Comparison of ENCODE assay signal across 18 mouse cellular contexts in the genomic region with DNA sequence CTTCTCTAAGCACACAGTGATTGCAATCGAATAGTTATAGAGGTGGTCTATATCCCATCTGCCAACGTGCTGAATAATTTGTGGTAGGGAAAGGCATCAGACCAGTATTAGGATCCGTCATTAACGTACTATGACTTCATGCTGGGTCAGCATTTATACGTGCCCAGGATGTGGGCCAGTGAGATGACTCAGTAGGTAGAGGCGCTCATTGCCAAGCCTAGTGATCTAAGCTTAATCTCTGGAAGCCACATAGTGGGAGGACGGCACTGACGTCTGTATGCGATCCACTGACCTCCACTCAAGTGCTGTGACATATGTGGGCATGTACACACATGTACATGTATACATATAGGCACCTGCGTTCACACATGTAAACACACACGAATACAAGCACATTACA.
"Had no signal": no experiment of that assay in that cellular context is flagged by ENCODE, and none has a peak within 500 bp of the region (broad histone marks: within the 10 kb centered on the region; RNA-seq: fewer than 3 reads in every experiment).

No protein-coding gene starts in this region.

- H3K36me3 ChIP-seq: liver, embryonic 13.5 days; midbrain, embryonic 12.5 days; midbrain, embryonic 15.5 days; neural tube, embryonic 12.5 days; neural tube, embryonic 15.5 days had no signal

- H3K4me3 ChIP-seq: layer of hippocampus, adult 2 months; liver, embryonic 13.5 days; midbrain, embryonic 12.5 days; midbrain, embryonic 15.5 days; neural tube, embryonic 12.5 days; neural tube, embryonic 15.5 days had no signal

- ATAC-seq: midbrain, embryonic 15.5 days had no signal

- H3K4me1 ChIP-seq: liver, embryonic 13.5 days had no signal

- H3K9me3 ChIP-seq: liver, embryonic 13.5 days; midbrain, embryonic 12.5 days; midbrain, embryonic 15.5 days; neural tube, embryonic 12.5 days; neural tube, embryonic 15.5 days had no signal

- H3K27me3 ChIP-seq: liver, embryonic 13.5 days; midbrain, embryonic 12.5 days; midbrain, embryonic 15.5 days; neural tube, embryonic 12.5 days; neural tube, embryonic 15.5 days had no signal

- H3K9ac ChIP-seq: liver, embryonic 13.5 days; midbrain, embryonic 12.5 days; midbrain, embryonic 15.5 days; neural tube, embryonic 12.5 days; neural tube, embryonic 15.5 days had no signal

- H3K27ac ChIP-seq: kidney, postnatal 0 days; layer of hippocampus, adult 2 months; liver, embryonic 13.5 days; macrophage; midbrain, embryonic 12.5 days; midbrain, embryonic 15.5 days; neural tube, embryonic 12.5 days; neural tube, embryonic 15.5 days; stomach, postnatal 0 days had no signal

- H3K4me2 ChIP-seq: liver, embryonic 13.5 days; midbrain, embryonic 12.5 days; midbrain, embryonic 15.5 days; neural tube, embryonic 12.5 days; neural tube, embryonic 15.5 days had no signal

- DNase-seq: kidney, postnatal 25 days; layer of hippocampus, adult 9-11 months; liver, embryonic 13.5 days; lung, adult 2 months; right cerebral cortex, adult 18-20 months; right cerebral cortex, postnatal 14 days; right cerebral cortex, postnatal 4 days; thymus, adult 2 months; thymus, postnatal 14 days; thymus, postnatal 4 days had no signal
